Mouse (Mus musculus) ES-E14 (cell line): ENCODE measurements at regions not wholly inside any gene's neighbourhood (a gene's known extent, or its start where the extent isn't known, plus 50 kb on each side); places are given as distances from the start of the nearest gene placed in this dataset.

ENCODE experiments used
- DNase-seq: peaks from one replicate; pipeline ENCODE4 v3.0.0-alpha.2; 2013; ENCODE audit warnings: low read depth, low spot score
- H3K27ac ChIP-seq: 2 replicates; pipeline ENCODE4 v1.5.1; 2012; ENCODE audit warnings: low read depth, mild to moderate bottlenecking, low read length, moderate library complexity, mixed read lengths; ENCODE audit not compliant: poor library complexity, insufficient read depth, severe bottlenecking
- H3K36me3 ChIP-seq: 2 replicates; pipeline ENCODE4 v1.6.1; 2012; ENCODE audit warnings: mild to moderate bottlenecking, low read length, moderate library complexity, mixed read lengths; ENCODE audit not compliant: control insufficient read depth, poor library complexity, insufficient read depth, severe bottlenecking
- H3K4me1 ChIP-seq, 2 experiments: fragments of 150-350 bp in 1 of 2; sonication (generic) in 1 of 2; 2 replicates each; pipeline ENCODE4 v1.6.1; 2012; ENCODE audit warnings: low read length in 2 of 2, mild to moderate bottlenecking in 1 of 2, mixed read lengths in 1 of 2; ENCODE audit not compliant: control insufficient read depth in 2 of 2, insufficient read depth in 2 of 2, poor library complexity in 1 of 2
- H3K4me3 ChIP-seq, 2 experiments: fragments of 150-350 bp in 1 of 2; sonication (generic) in 1 of 2; 2 replicates each; pipeline ENCODE4 v1.5.1; 2012; ENCODE audit warnings: low read length in 2 of 2, low read depth in 1 of 2, mild to moderate bottlenecking in 1 of 2, mixed read lengths in 1 of 2; ENCODE audit not compliant: insufficient read depth in 1 of 2, poor library complexity in 1 of 2, severe bottlenecking in 1 of 2
- H3K9ac ChIP-seq: 2 replicates; pipeline ENCODE4 v1.6.1; 2012; ENCODE audit warnings: low read depth, mild to moderate bottlenecking, low read length, mixed read lengths; ENCODE audit not compliant: poor library complexity, insufficient read depth, severe bottlenecking
- H3K9me3 ChIP-seq: fragments of 150-350 bp; sonication (generic); 2 replicates; pipeline ENCODE4 v1.6.1; 2012; ENCODE audit warnings: low read depth, mild to moderate bottlenecking, low read length; ENCODE audit not compliant: control insufficient read depth, insufficient read depth
- CHD2 ChIP-seq: IDR thresholded peaks from 2 replicates; pipeline ENCODE4 v1.6.1; 2014; ENCODE audit warnings: mild to moderate bottlenecking, low read depth, low read length, inconsistent platforms
- HCFC1 ChIP-seq: IDR thresholded peaks from 2 replicates; pipeline ENCODE4 v1.6.1; 2012; ENCODE audit warnings: low read length, inconsistent platforms, borderline replicate concordance; ENCODE audit not compliant: insufficient read depth
- MAFK ChIP-seq: IDR thresholded peaks from 2 replicates; pipeline ENCODE4 v1.6.1; 2014; ENCODE audit warnings: mild to moderate bottlenecking, low read depth, low read length, inconsistent platforms; ENCODE audit not compliant: insufficient read depth
- ZC3H11A ChIP-seq: IDR thresholded peaks from 2 replicates; pipeline ENCODE4 v1.6.1; 2012; ENCODE audit warnings: low read depth, mild to moderate bottlenecking, inconsistent platforms, low read length, borderline replicate concordance
- ZNF384 ChIP-seq: IDR thresholded peaks from 2 replicates; pipeline ENCODE4 v1.6.1; 2012; ENCODE audit warnings: low read depth, low read length, inconsistent platforms
- in situ Hi-C, 2 experiments: fragments of 600-800 bp; cut with MboI; formaldehyde crosslinking; loops; one replicate each; pipeline ENCODE4 v1.15.1; 2025; ENCODE audit warnings: low sequenced_read_pairs in 2 of 2, inconsistent platforms in 1 of 2; ENCODE audit not compliant: unreplicated experiment in 2 of 2

GRCm38 (mm10) chr11:20882756-20883155 is 51.9 kb upstream of the Lgalsl start:
- TF ChIP-seq ZNF384 (no peak), HCFC1 (no peak), CHD2 (no peak), MAFK (no peak), ZC3H11A (no peak)
- no peak overlapping the region for H3K27ac ChIP-seq
- no peak overlapping the region for H3K9ac ChIP-seq
- DNase-seq = peak; percentile 47
- in situ Hi-C loops = no loop called here
- no peak overlapping the region for H3K4me3 ChIP-seq
- H3K4me1 ChIP-seq = peaks cover 3 to 13% of the 10 kb centered on the region in 2 experiments; a peak in 1 of 4 replicates
- no peaks in the 10 kb centered on the region for H3K36me3 ChIP-seq
- no peaks in the 10 kb centered on the region for H3K9me3 ChIP-seq

DNA sequence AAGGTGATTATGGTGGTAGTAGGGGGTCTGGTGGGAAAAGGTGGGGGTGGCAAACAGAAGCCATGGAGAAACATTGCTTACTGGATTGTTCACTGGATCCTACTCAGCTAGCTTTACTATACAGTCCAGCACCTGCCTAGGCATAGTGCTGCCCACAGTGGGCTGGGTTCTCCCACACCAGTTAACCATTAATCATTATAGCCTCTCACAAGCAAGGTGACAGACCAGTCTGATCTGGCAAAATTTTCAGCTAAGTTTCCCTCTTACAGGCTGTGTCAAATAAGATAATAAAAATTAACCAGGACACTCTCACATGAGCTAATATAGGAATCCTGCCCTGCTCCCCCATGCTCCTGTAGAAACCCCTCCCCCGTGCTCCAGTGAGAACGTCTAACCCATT is 53.1 kb upstream of the Lgalsl start:
- Histone ChIP-seq H3K4me1 (peaks cover 3 to 13% of the 10 kb centered on the region in 2 experiments; a peak in 1 of 4 replicates), H3K9ac (no peak overlapping the region), H3K36me3 (no peaks in the 10 kb centered on the region), H3K4me3 (no peak overlapping the region), H3K27ac (no peak overlapping the region), H3K9me3 (no peaks in the 10 kb centered on the region)
- TF ChIP-seq MAFK (no peak), HCFC1 (no peak), CHD2 (no peak), ZNF384 (no peak), ZC3H11A (no peak)
- DNase-seq = no peak
- in situ Hi-C loops = no loop called here

DNA sequence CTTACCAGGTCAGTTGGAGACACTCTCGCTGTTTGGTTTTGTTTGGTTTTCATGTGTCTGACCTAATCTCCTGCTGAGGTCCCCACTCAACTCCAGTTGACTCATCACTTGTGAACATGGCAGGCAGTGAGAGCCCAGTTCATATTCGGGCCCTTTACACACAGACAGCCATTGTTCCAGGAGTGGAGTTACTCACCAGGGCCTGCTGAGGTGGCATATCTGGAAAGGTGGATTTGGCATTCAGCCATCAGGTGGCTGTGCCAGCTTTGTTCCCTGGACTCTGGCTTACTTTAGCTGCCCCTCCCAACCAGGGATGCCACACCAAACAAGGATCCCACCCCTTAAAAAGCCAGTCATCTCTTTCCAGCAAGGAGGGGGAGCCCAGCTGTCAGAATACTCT is 56.2 kb upstream of the Lgalsl start:
- in situ Hi-C loops = no loop called here
- Histone ChIP-seq H3K27ac (no peak overlapping the region), H3K4me1 (peaks cover 3 to 16% of the 10 kb centered on the region in 2 experiments; a peak in 1 of 4 replicates), H3K4me3 (no peak overlapping the region), H3K9me3 (no peaks in the 10 kb centered on the region), H3K9ac (no peak overlapping the region), H3K36me3 (no peaks in the 10 kb centered on the region)
- TF ChIP-seq ZC3H11A = no peak
- TF ChIP-seq CHD2 = no peak
- no peak for TF ChIP-seq MAFK
- no peak for TF ChIP-seq HCFC1
- no peak for TF ChIP-seq ZNF384
- no peak for DNase-seq

DNA sequence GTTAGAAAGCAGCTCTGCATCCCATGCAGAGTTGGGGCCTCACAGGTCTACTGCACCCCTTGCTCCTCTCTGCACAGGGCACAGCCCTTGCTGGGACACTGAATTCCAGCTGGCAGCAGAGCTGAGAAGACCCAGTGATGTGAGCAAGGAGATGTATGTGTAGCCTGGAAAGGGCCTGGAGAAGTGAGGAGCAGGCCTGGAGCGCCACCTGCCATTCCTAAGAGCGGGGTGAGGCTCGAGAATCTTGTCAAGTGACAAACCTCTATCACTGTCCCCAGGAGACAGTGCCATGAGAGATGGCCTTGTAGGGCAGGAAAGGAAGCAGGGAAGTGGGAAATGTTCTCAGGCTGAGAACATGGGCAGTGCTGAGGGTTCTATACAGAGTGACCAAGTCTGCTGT is 59.6 kb upstream of the Lgalsl start:
- TF ChIP-seq MAFK (no peak), HCFC1 (no peak), ZC3H11A (no peak)
- DNase-seq = no peak
- Histone ChIP-seq H3K36me3 (no peaks in the 10 kb centered on the region), H3K4me1 (peaks cover 0 to 4% of the 10 kb centered on the region in 2 experiments; a peak in 1 of 4 replicates), H3K4me3 (no peak overlapping the region), H3K27ac (no peak overlapping the region), H3K9ac (no peak overlapping the region), H3K9me3 (no peaks in the 10 kb centered on the region)
- in situ Hi-C loops = no loop called here

DNA sequence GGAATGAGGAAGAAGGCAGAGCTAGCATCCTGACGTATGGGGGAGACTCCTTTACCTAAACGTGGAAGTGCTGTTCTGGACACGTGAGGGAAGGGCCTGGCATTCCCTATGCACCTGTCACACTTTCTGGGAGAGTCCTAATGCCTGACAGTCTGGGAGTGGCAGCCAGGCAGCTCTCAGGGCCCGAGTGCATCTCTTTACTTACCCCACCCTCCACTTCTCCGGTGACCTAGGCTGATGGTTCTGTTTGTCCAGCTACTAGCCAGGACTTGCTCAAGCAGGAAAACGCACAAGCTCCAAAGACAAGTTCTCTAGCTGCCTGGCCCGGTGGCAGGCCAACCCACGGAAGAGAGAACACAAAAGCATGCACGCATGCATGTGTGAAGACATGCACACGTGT is 60.9 kb upstream of the Lgalsl start:
- no peaks in the 10 kb centered on the region for H3K9me3 ChIP-seq
- TF ChIP-seq MAFK = no peak
- H3K27ac ChIP-seq = no peak overlapping the region
- no peak for DNase-seq
- H3K4me1 ChIP-seq = peaks cover 0 to 7% of the 10 kb centered on the region in 2 experiments; a peak in 1 of 4 replicates
- no peak overlapping the region for H3K9ac ChIP-seq
- H3K4me3 ChIP-seq = no peak overlapping the region
- in situ Hi-C loops = no loop called here
- H3K36me3 ChIP-seq = no peaks in the 10 kb centered on the region
